Mouse (Mus musculus) hindbrain, embryonic 14.5 days (tissue): ENCODE data around the gene Tiam1. TPM values are rescaled to one million over a fixed set of nuclear protein-coding genes. Genes with fewer than 3 reads are reported as not detected.

Experiments
- ATAC-seq: fragments of 200-750 bp; cut with Nextera tagmentation; 2 replicates; pipeline ENCODE4 v1.8.0; 2017; ENCODE audit warnings: moderate number of reproducible peaks, mild to moderate bottlenecking, moderate TSS enrichment, moderate library complexity; ENCODE audit not compliant: low FRiP score
- DNase-seq: peaks from one replicate; pipeline ENCODE4 v3.0.0-alpha.2; 2015; ENCODE audit warnings: low spot score
- H3K27ac ChIP-seq: fragments of 300-500 bp; sonication (generic); 2 replicates; pipeline ENCODE4 v1.5.1; 2014; ENCODE audit warnings: mild to moderate bottlenecking, moderate library complexity
- H3K27me3 ChIP-seq: fragments of 300-500 bp; sonication (generic); 2 replicates; pipeline ENCODE4 v1.6.1; 2014; ENCODE audit warnings: mild to moderate bottlenecking, low read length, mixed read lengths; ENCODE audit not compliant: control insufficient read depth, insufficient read depth
- H3K36me3 ChIP-seq: fragments of 300-500 bp; sonication (generic); replicated peaks from 2 replicates; pipeline ENCODE4 v1.6.1; 2014; ENCODE audit not compliant: control insufficient read depth, insufficient read depth
- H3K4me1 ChIP-seq: fragments of 300-500 bp; sonication (generic); replicated peaks from 2 replicates; pipeline ENCODE4 v1.6.1; 2014; ENCODE audit warnings: antibody characterized with exemption, low read length, mixed read lengths; ENCODE audit not compliant: control insufficient read depth, insufficient read depth
- H3K4me2 ChIP-seq: fragments of 300-500 bp; sonication (generic); replicated peaks from 2 replicates; pipeline ENCODE4 v1.6.1; 2014; ENCODE audit warnings: mild to moderate bottlenecking, moderate library complexity
- H3K4me3 ChIP-seq: fragments of 300-500 bp; sonication (generic); replicated peaks from 2 replicates; pipeline ENCODE4 v1.5.1; 2014; ENCODE audit warnings: mild to moderate bottlenecking, low read length
- H3K9ac ChIP-seq: fragments of 300-500 bp; sonication (generic); 2 replicates; pipeline ENCODE4 v1.6.1; 2014
- H3K9me3 ChIP-seq: fragments of 300-500 bp; sonication (generic); 2 replicates; pipeline ENCODE4 v1.6.1; 2016; ENCODE audit warnings: low read length; ENCODE audit not compliant: control insufficient read depth
- WGBS: fragments of 180-500 bp; shearing (Covaris S2); extraction: QIAGEN DNeasy Blood & Tissue Kit; methylation state at CpG from one replicate; pipeline ENCODE4 v1.1.7; 2014; 5-methylcytosine and 5-hydroxymethylcytosine counted together
- polyA plus RNA-seq: library from polyadenylated mRNA; unstranded; fragments of >200 nt; fragmentation: Nextera tagmentation; extraction: Ambion mirVana; gene quantifications from 2 replicates; pipeline ENCODE4 v1.2.1, GENCODE M21; 2014

The Tiam1 gene
- polyA plus RNA-seq, 1 experiment from 2014 or later = 27.2 TPM

DNA sequence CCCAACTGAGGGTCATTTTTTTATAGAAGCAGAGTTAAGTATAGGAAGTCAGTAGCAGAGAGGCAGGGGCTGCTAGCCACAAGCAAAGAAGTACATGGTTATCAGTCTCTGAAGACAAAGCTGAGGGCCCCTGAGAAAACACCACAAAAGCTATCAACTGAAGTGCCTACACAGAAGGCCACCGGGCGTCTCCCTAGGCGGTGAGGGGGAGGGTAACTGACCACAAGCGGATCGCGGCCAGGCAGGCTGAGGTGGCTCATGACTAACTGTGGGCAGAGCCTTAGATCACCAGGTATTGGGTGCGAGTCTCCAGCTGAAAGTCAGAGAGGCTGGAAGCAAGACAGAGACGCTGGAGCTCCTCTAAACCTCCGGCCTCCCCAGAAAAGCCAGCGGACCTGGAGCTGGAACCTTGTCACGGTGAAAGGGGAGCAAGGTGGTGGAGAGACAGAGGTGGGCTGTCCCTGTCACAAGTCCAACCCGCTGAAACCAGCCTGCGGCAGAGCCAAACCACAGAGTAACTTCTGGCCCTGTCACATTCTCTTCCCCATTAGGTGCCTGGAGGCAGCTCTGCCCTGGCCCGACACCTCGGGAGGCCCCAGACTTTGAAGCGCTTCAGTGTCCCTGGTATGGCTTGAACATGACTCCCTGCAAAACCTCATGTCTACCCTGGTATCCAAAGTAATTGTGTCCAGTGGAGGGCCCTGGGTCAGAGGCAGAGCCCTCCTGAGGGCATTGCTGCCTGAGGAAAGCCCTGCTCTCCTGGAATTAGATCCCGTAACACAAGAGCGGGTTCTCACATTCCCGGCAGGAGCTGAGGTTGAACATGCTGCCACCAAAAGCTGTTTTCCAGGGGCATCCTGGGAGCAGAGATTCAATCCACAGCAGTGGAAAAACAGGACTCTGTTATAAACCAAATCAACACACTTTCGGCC lies 271.3 kb downstream of the Tiam1 start:
- H3K36me3 ChIP-seq = peaks cover 5% of the 10 kb centered on the region; the same call in 1 of the 2 replicates
- H3K4me3 ChIP-seq = no peak overlapping the region
- H3K27ac ChIP-seq = no peak overlapping the region
- ATAC-seq (0 out of 2 replicates have a peak, but pooled peaks have one; percentile 23), DNase-seq (no peak)
- H3K4me2 ChIP-seq = no peak overlapping the region
- no peaks in the 10 kb centered on the region for H3K27me3 ChIP-seq
- H3K9me3 ChIP-seq = no peaks in the 10 kb centered on the region
- no peak overlapping the region for H3K9ac ChIP-seq
- 86% methylated on average over 20 of the region's 20 CpGs for WGBS
- peaks cover 21% of the 10 kb centered on the region for H3K4me1 ChIP-seq

- H3K9ac ChIP-seq = no peak overlapping the region
- no peaks in the 10 kb centered on the region for H3K9me3 ChIP-seq
- DNase-seq (no peak), ATAC-seq (no peak)
- 63% methylated on average over 13 of the region's 13 CpGs for WGBS
- no peak overlapping the region for H3K27ac ChIP-seq
- H3K27me3 ChIP-seq = no peaks in the 10 kb centered on the region
- no peak overlapping the region for H3K4me2 ChIP-seq
- H3K4me3 ChIP-seq = no peak overlapping the region
- H3K4me1 ChIP-seq = peaks cover 21% of the 10 kb centered on the region
- H3K36me3 ChIP-seq = peaks cover 3% of the 10 kb centered on the region; the same call in 1 of the 2 replicates
These were observed 272.2 kb downstream of the Tiam1 start for GRCm38 (mm10) chr16:89871382-89871781.

DNA sequence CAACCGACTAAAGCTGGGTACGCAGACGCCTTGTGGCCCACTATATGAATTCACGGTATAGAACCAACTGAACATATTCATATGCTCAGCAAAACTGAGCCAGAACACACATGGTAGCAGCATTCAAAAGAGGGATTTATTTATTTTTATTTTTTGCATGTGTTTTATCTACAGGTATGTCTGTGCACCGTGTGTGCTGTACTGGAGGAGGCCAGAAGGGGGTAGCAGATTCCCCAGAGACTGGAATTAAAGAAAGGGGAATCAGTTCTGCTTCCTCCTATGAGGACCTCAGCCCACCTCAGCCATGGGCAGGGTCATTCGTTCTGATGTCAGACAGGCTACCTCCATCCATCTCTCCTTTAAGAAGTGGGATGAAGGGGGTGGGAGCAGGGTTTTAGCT lies 273.5 kb downstream of the Tiam1 start:
- peaks cover 3% of the 10 kb centered on the region; the same call in 1 of the 2 replicates for H3K36me3 ChIP-seq
- H3K27me3 ChIP-seq = no peaks in the 10 kb centered on the region
- H3K4me1 ChIP-seq = peaks cover 20% of the 10 kb centered on the region
- no peak overlapping the region for H3K27ac ChIP-seq
- H3K9ac ChIP-seq = no peak overlapping the region
- no peak overlapping the region for H3K4me3 ChIP-seq
- H3K4me2 ChIP-seq = no peak overlapping the region
- no peak for ATAC-seq
- WGBS = 94% methylated on average over 6 of the region's 6 CpGs
- no peaks in the 10 kb centered on the region for H3K9me3 ChIP-seq
- DNase-seq = no peak

- Histone ChIP-seq H3K27ac (no peak overlapping the region), H3K36me3 (peaks cover 3% of the 10 kb centered on the region; the same call in 1 of the 2 replicates), H3K4me2 (no peak overlapping the region), H3K27me3 (no peaks in the 10 kb centered on the region), H3K4me1 (0 out of 2 replicates have a peak, but pooled peaks cover 8% of the 10 kb centered on the region), H3K9me3 (no peaks in the 10 kb centered on the region), H3K9ac (no peak overlapping the region), H3K4me3 (no peak overlapping the region)
- WGBS = 93% methylated on average over 3 of the region's 3 CpGs
- ATAC-seq = no peak
- DNase-seq = no peak
These were observed 275.1 kb downstream of the Tiam1 start for GRCm38 (mm10) chr16:89868502-89868901.

DNA sequence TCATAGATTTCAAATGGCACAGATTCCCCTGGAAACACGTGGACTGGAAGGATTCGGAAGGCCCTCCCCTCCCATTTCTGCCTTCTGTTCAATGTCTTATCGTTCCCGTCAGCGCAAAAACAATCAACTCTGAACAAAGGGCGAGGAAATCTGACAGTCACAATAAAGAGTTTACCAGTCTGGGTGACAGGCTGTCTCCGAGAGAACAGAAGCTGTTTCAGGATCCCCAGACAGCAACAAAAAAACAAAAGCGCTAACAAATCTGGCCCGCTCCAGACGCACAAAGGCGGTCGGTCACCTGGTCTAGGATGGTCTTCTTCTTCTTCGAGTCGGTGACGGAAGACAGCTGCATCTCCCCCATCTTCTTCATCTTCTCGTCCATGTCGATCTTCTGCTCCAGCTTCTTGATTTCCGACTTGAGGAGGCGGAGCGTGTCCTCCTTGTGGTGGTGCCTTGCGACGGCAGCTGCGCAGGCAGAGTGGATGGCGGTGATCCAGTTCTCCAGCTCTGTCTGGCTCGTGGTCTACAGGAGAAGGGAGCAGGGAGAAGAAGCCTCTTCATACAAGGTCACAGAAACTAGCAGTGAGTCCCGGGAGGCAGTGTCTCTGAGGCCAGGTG lies 276.2 kb downstream of the Tiam1 start:
- no peak overlapping the region for H3K9ac ChIP-seq
- WGBS = 72% methylated on average over 26 of the region's 26 CpGs
- 0 out of 2 replicates have a peak, but pooled peaks cover 3% of the 10 kb centered on the region for H3K4me1 ChIP-seq
- H3K4me3 ChIP-seq = no peak overlapping the region
- peaks cover 3% of the 10 kb centered on the region; the same call in 1 of the 2 replicates for H3K36me3 ChIP-seq
- H3K27ac ChIP-seq = no peak overlapping the region
- no peaks in the 10 kb centered on the region for H3K9me3 ChIP-seq
- ATAC-seq (no peak), DNase-seq (no peak)
- peak overlapping the region; percentile 3; the same call in 1 of the 2 replicates for H3K4me2 ChIP-seq
- H3K27me3 ChIP-seq = no peaks in the 10 kb centered on the region

- no peak for DNase-seq
- H3K4me2 ChIP-seq = no peak overlapping the region
These were observed 278.4 kb downstream of the Tiam1 start for GRCm38 (mm10) chr16:89865136-89865535.

GRCm38 (mm10) chr16:89864710-89865109 lies 278.9 kb downstream of the Tiam1 start:
- Histone ChIP-seq H3K4me1 (no peaks in the 10 kb centered on the region; the same call in 1 of the 2 replicates), H3K4me3 (no peak overlapping the region), H3K36me3 (peaks cover 3% of the 10 kb centered on the region; the same call in 1 of the 2 replicates), H3K9ac (no peak overlapping the region), H3K27me3 (no peaks in the 10 kb centered on the region), H3K4me2 (no peak overlapping the region), H3K27ac (no peak overlapping the region), H3K9me3 (no peaks in the 10 kb centered on the region)
- DNase-seq = no peak
- no peak for ATAC-seq
- 70% methylated on average over 3 of the region's 3 CpGs for WGBS

More at GRCm38 (mm10) chr16:89865136-89865535, 278.4 kb downstream of the Tiam1 start:
- WGBS = 89% methylated on average over 17 of the region's 17 CpGs
- no peak overlapping the region for H3K9ac ChIP-seq
- H3K27me3 ChIP-seq = no peaks in the 10 kb centered on the region
- peaks cover 3% of the 10 kb centered on the region; the same call in 1 of the 2 replicates for H3K36me3 ChIP-seq
- no peaks in the 10 kb centered on the region for H3K9me3 ChIP-seq
- no peak overlapping the region for H3K27ac ChIP-seq
- no peak for ATAC-seq
- H3K4me3 ChIP-seq = no peak overlapping the region
- no peaks in the 10 kb centered on the region; the same call in 1 of the 2 replicates for H3K4me1 ChIP-seq

DNA sequence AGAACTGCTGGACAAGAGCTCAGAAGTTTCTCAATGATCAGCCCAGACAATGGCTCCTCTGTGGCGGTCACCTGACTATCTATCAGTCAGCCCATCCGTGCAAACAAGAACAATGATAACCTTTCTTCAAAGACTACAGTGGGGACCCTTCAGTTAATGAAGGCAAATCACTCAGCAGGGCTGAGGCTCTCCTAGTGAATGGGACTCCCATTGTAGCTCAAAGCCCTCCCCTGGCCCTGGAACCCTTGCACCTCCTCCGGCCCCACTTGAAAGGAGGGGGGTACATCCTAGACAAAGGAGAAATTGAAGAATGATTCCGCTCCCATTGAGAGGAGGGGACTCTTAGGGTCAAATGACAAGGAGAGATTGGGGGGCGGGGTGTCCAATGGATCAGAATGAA lies 280.3 kb downstream of the Tiam1 start:
- H3K27me3 ChIP-seq = no peaks in the 10 kb centered on the region
- no peak; the same call in 1 of the 2 replicates for ATAC-seq
- WGBS = 17% methylated on average over 5 of the region's 5 CpGs
- H3K4me1 ChIP-seq = no peaks in the 10 kb centered on the region; the same call in 1 of the 2 replicates
- no peak overlapping the region for H3K9ac ChIP-seq
- no peak overlapping the region for H3K27ac ChIP-seq
- DNase-seq = no peak
- no peak overlapping the region for H3K4me2 ChIP-seq
- H3K36me3 ChIP-seq = peaks cover 8% of the 10 kb centered on the region; the same call in 1 of the 2 replicates
- H3K4me3 ChIP-seq = no peak overlapping the region
- no peaks in the 10 kb centered on the region for H3K9me3 ChIP-seq

DNA sequence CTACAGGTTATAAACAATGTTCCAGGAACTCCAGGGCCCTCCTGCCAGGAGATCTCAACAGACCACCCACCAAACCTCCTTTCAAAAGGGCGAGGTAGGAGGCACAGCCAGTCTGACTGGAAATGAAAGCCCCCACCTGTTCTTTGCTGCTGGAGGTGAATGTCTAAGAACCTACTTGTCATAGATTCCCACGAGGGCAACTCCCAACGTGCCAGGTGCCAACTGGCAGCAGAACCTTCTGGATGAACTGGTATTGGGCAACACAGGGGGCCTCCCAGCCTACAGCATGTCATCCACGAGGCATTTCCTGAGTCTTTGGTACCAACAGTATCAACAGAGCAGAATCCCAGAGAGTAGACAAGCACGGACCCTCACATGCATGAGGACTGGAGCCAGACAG lies 282.0 kb downstream of the Tiam1 start:
- no peak overlapping the region for H3K4me3 ChIP-seq
- H3K4me1 ChIP-seq = no peaks in the 10 kb centered on the region; the same call in 1 of the 2 replicates
- H3K9ac ChIP-seq = no peak overlapping the region
- WGBS = 55% methylated on average over 5 of the region's 5 CpGs
- no peak overlapping the region for H3K27ac ChIP-seq
- H3K9me3 ChIP-seq = no peaks in the 10 kb centered on the region
- DNase-seq (no peak), ATAC-seq (no peak)
- no peaks in the 10 kb centered on the region for H3K27me3 ChIP-seq
- H3K4me2 ChIP-seq = no peak overlapping the region
- H3K36me3 ChIP-seq = peaks cover 8% of the 10 kb centered on the region; the same call in 1 of the 2 replicates
